In the genomic region with DNA sequence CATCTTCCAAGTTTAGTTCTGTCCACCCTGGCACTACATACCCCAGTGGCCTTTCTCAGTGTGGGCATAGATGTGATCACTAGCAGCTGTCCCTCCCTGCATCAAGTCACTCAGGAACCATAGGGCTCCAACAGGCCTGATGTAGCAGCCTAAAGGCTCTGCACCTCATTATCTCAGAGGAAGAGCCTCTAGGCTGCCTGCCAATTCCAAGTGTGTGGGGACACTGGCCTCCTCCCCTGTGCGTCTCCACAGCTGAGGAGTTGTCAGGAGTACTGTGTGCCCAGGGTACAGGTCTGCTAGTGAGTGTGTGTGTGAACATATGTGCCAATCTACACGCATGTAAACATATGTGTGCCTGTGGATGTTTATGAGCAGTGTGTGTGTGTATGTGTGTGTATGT, we compare ENCODE assay signal across 11 mouse cellular contexts. TPM values are rescaled to one million over a fixed set of nuclear protein-coding genes. Genes with fewer than 3 reads are reported as not detected.
DNase-seq lines count a peak whose midpoint lies in the region; ATAC-seq lines count a peak whose summit lies in the region.
"Had no signal": no experiment of that assay in that cellular context is flagged by ENCODE, and none has a peak within 500 bp of the region (broad histone marks: within the 10 kb centered on the region; RNA-seq: fewer than 3 reads in every experiment).

No protein-coding gene starts in this region.

- H3K36me3 ChIP-seq in midbrain, embryonic 13.5 days: no peaks in the 10 kb centered on the region
- H3K36me3 ChIP-seq in midbrain, embryonic 11.5 days (ENCODE audit: control insufficient read depth, insufficient read depth, low read length): no peaks in the 10 kb centered on the region
- H3K36me3 ChIP-seq in forebrain, embryonic 13.5 days (ENCODE audit: poor library complexity, severe bottlenecking): no peaks in the 10 kb centered on the region
- H3K36me3 ChIP-seq: embryonic facial prominence, embryonic 15.5 days had no signal

- H3K27me3 ChIP-seq in midbrain, embryonic 13.5 days: no peaks in the 10 kb centered on the region
- H3K27me3 ChIP-seq in midbrain, embryonic 11.5 days (ENCODE audit: control insufficient read depth, insufficient read depth, low read length): no peaks in the 10 kb centered on the region
- H3K27me3 ChIP-seq in forebrain, embryonic 13.5 days: no peaks in the 10 kb centered on the region
- H3K27me3 ChIP-seq: embryonic facial prominence, embryonic 15.5 days had no signal

- H3K4me2 ChIP-seq in midbrain, embryonic 13.5 days (replicated peaks): no peak overlapping the region
- no peak overlapping the region for H3K4me2 ChIP-seq in midbrain, embryonic 11.5 days
- no peak overlapping the region for H3K4me2 ChIP-seq in forebrain, embryonic 13.5 days
- H3K4me2 ChIP-seq: embryonic facial prominence, embryonic 15.5 days had no signal

- peaks cover 20% of the 10 kb centered on the region for H3K4me1 ChIP-seq in midbrain, embryonic 13.5 days (replicated peaks)
- H3K4me1 ChIP-seq in midbrain, embryonic 11.5 days (ENCODE audit: control insufficient read depth, insufficient read depth, low read length): no peaks in the 10 kb centered on the region
- H3K4me1 ChIP-seq in forebrain, embryonic 13.5 days: peaks cover 13% of the 10 kb centered on the region

- no peak overlapping the region for H3K9ac ChIP-seq in midbrain, embryonic 13.5 days (replicated peaks)
- no peak overlapping the region for H3K9ac ChIP-seq in midbrain, embryonic 11.5 days (ENCODE audit: low read length)
- H3K9ac ChIP-seq in forebrain, embryonic 13.5 days: no peak overlapping the region; the same call in 1 of the 2 replicates
- H3K9ac ChIP-seq: embryonic facial prominence, embryonic 15.5 days had no signal

- H3K27ac ChIP-seq in midbrain, embryonic 13.5 days: peak overlapping the region; percentile 60
- H3K27ac ChIP-seq in midbrain, embryonic 11.5 days (ENCODE audit: low read depth, low read length): no peak overlapping the region
- H3K27ac ChIP-seq in forebrain, embryonic 13.5 days: no peak overlapping the region
- H3K27ac ChIP-seq: embryonic facial prominence, embryonic 15.5 days had no signal

- H3K9me3 ChIP-seq in midbrain, embryonic 13.5 days: no peaks in the 10 kb centered on the region
- no peaks in the 10 kb centered on the region for H3K9me3 ChIP-seq in midbrain, embryonic 11.5 days (ENCODE audit: control insufficient read depth, low read length)
- no peaks in the 10 kb centered on the region for H3K9me3 ChIP-seq in forebrain, embryonic 13.5 days (replicated peaks)
- H3K9me3 ChIP-seq: embryonic facial prominence, embryonic 15.5 days had no signal

- DNase-seq in cerebellum, postnatal 10 days: peak; percentile 39 to 48
- no peak for DNase-seq in cerebellum, postnatal 14 days
- DNase-seq in midbrain, embryonic 11.5 days (ENCODE audit: low spot score, missing footprints): no peak
- peak; percentile 37 for DNase-seq in heart, postnatal 4 days
- no peak for DNase-seq in T-cell, adult 2 months (ENCODE audit: low spot score)
- DNase-seq: B cell, adult 2 months; layer of hippocampus, postnatal 36 days had no signal

- WGBS in midbrain, embryonic 13.5 days: 72% methylated on average over 2 of the region's 2 CpGs
- WGBS in midbrain, embryonic 11.5 days: 90% methylated on average over 2 of the region's 2 CpGs
- WGBS in forebrain, embryonic 13.5 days: 65% methylated on average over 2 of the region's 2 CpGs

- H3K4me3 ChIP-seq in midbrain, embryonic 13.5 days (replicated peaks): no peak overlapping the region
- H3K4me3 ChIP-seq in midbrain, embryonic 11.5 days (ENCODE audit: low read depth, low read length): no peak overlapping the region
- no peak overlapping the region for H3K4me3 ChIP-seq in forebrain, embryonic 13.5 days
- H3K4me3 ChIP-seq: embryonic facial prominence, embryonic 15.5 days had no signal

- 0 out of 2 replicates have a peak, but pooled peaks have one; percentile 53 for ATAC-seq in midbrain, embryonic 13.5 days
- ATAC-seq in midbrain, embryonic 11.5 days (ENCODE audit: low FRiP score): no peak
- peak; percentile 96 for ATAC-seq in megakaryocyte progenitor cell, adult 5-6 weeks (replicated peaks; ENCODE audit: poor library complexity)
- ATAC-seq in forebrain, embryonic 13.5 days: no peak

RNA-seq across cellular contexts. Expression of gene Doc2b, which starts 56.6 kb away (rescaled TPM):
- 1.0 and 1.1 TPM in 2 replicates for polyA plus RNA-seq in midbrain, embryonic 13.5 days (2015; fragmentation: Nextera tagmentation; extraction: Ambion mirVana)
- 0.58 and 0.68 TPM in 2 replicates for polyA plus RNA-seq in midbrain, embryonic 11.5 days (2014; fragmentation: Nextera tagmentation; extraction: Ambion mirVana)
- total RNA-seq in heart, postnatal 4 days (2021): under 1 TPM; 0.33 to 0.47 TPM
- not detected in 2 replicates for total RNA-seq in megakaryocyte progenitor cell, adult 5-6 weeks (2015)
- total RNA-seq in megakaryocyte progenitor cell, adult 5-6 weeks (2017): not detected in 2 replicates
- polyA plus RNA-seq in forebrain, embryonic 13.5 days (2015; fragmentation: Nextera tagmentation; extraction: Ambion mirVana): 0.92 and 1.2 TPM in 2 replicates

Comparison
In these comparisons a context has a peak if more than half of its experiments do, and no peak if none do; other contexts are left out.
1. DNase-seq: peak in cerebellum, postnatal 10 days (2 of 2) and heart, postnatal 4 days (single experiment); none in cerebellum, postnatal 14 days (0 of 2), midbrain, embryonic 11.5 days (single experiment) and T-cell, adult 2 months (single experiment).
2. ATAC-seq: peak in midbrain, embryonic 13.5 days (single experiment) and megakaryocyte progenitor cell, adult 5-6 weeks (single experiment); none in midbrain, embryonic 11.5 days (single experiment) and forebrain, embryonic 13.5 days (single experiment).